Mouse (Mus musculus): ENCODE results near the gene Bcl9l.

The Bcl9l gene

GRCm38 (mm10) chr9:44483041-44483509 is 450 bp downstream of the Bcl9l start:
- in situ Hi-C loops (cut with MboI, MseI), result no loop called here

DNA sequence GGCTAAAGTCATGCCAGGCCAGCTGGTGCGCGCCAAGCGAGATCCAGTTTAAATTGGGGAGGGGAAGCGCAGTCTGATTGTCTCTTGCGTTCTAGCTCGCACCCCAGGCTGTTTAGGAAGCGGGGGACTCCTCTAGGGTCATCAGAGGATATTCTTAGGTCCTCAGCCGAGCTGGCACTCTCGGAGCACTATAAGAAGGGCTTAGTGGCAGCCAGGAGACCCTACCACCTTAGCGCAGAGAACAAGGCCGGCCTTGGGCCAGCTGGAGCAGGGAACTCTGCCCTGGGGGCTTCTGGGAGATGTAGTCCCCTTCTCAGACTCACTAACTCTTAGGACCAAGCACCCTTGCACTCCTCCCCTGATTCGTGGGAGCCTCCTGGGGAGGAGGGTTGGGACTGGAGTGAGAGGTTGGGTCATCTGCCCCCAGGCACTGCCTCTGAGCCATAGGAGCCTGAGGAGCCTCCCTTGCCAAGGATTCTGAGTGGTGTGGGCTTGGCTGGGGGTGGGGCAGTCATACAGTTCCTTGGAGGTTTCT is 952 bp downstream of the Bcl9l start:
- in situ Hi-C loops (cut with MboI, MseI), result no loop called here

DNA sequence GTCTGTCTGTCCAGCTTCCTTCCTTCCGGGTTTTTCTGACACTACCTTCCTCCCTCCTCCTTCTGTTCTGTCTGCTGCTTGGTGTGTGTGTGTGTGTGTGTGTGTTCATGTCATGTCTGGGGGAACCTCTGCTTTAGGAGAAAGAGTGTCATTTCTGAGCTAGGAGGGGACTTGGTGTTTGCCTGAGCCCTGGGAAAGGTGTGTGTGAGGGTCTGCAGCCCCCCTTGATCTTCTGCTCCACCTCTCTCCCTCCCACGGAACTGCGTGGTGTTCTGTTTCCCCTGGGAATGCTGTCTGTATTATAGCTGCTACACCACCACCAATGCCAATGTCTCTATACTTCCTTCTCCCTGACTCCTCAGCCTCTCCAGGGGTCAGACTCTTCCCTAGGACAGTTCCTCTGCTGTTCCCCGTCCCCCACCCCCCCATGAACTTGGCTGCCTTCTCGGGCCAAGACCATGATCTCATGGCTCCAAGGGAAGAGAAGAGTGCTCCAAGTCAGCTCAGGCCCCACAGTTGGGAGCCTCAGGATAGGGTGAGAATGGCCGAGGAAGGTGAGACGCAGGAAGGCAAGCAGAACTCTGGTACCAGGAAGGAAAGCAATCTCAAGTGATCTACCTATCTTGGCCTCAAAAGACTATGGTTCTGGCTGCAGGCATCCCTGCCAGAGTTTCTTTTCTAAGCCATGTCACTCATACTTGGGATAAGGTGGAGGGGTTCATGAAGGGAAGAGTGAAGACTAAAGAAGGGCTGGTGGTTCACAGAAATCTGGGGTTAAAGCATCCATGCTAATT is 1.9 kb downstream of the Bcl9l start:
- in situ Hi-C loops (cut with MboI, MseI), result no loop called here

DNA sequence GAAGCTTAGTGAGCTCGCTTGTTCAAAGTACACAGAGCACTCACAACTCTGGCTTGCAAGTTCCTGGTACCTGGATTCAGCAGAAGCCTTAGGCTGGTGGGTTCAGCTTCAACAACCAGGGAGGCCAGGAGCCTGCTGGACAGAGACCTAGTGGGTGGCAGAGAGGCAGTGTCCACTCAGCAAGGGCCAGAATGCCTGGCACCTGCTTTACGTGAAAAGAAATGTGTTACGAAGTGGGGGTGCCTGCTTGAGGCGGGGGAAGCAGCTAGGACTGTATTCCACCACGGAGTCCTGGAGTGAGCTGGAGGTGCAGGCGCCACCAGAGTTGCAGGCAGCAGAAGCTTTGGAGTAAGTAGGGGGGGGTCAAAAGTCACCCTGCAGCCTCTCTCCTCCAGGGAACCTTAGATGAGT is 2.5 kb downstream of the Bcl9l start:
- in situ Hi-C loops (cut with MboI, MseI), result no loop called here

GRCm38 (mm10) chr9:44485516-44486161 is 3.0 kb downstream of the Bcl9l start:
- in situ Hi-C loops (cut with MboI, MseI), result no loop called here

GRCm38 (mm10) chr9:44486335-44486734 is 3.7 kb downstream of the Bcl9l start:
- in situ Hi-C loops (cut with MboI, MseI), result no loop called here

GRCm38 (mm10) chr9:44486741-44487421 is 4.3 kb downstream of the Bcl9l start:
- in situ Hi-C loops (cut with MboI, MseI), result no loop called here

- in situ Hi-C loops (cut with MboI, MseI), result no loop called here
Measured at GRCm38 (mm10) chr9:44487441-44487840, 4.8 kb downstream of the Bcl9l start.

DNA sequence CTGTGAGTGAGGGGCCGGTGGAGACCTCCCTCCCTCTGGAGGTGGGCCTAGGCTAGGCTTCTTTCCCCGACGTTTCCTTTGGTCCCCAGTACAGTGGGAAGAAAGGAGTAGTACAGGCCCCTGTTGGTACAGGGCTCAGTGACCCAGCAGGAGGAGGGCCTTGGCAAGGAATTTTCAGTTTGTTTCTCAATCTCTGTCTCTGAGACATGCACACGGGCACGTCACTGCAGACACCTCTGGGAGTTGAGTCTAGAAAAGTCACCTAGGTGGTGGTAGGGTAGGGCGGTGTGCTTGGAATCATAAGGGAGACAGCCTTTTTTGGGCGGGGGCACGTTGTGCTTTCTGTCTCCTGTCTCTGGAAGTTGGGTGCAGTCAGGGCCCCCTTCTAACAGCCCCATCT is 5.8 kb downstream of the Bcl9l start:
- in situ Hi-C loops (cut with MboI, MseI), result no loop called here

GRCm38 (mm10) chr9:44488855-44489381 is 6.3 kb downstream of the Bcl9l start:
- in situ Hi-C loops (cut with MboI, MseI), result no loop called here

DNA sequence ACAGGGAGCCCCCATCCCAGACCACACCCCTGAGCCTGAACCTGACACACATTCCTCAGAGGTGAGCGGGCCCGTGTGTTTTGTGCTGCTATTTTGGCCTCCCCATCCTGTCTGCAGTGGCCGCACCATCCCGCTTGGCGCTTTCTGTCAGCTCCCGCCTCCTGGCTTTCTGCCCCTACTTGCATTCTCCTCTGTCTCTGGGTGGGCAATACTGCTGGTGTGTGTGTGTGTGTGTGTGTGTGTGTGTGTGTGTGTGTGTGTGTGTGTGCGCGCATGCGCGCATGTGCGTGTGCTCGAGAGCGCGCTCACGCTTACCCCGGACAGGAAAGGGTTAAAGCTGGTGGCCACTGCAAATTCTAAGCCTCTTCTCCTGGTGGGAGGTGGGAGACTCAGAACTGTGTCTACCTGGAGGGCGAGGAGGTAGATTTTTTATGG is 7.0 kb downstream of the Bcl9l start:
- in situ Hi-C loops (cut with MboI, MseI), result no loop called here

GRCm38 (mm10) chr9:44490086-44490967 is 7.7 kb downstream of the Bcl9l start:
- in situ Hi-C loops (cut with MboI, MseI), result no loop called here

DNA sequence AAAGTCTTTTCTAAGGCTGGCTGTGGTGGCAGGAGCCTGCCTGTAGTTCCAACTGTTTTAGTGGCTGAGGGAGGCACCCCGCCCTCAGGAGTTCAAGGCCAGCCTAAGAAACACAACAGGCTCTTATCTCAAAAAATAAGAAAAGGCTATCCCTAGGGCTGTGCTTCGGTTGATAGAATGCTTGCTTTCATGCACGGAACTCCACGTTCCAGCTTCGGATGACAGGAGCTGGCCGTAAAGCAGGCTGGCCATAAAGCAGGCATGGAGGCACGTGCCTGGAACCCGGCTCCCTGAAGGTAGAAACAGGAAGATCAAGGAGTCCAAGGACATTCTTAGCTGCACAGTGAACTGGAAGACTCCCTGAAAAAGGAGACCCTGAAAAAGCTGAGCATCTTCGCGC is 8.7 kb downstream of the Bcl9l start:
- in situ Hi-C loops (cut with MboI, MseI), result no loop called here

GRCm38 (mm10) chr9:44492631-44493461 is 10.2 kb downstream of the Bcl9l start:
- in situ Hi-C loops (cut with MboI, MseI), result no loop called here

- in situ Hi-C loops (cut with MboI, MseI), result no loop called here
Measured at GRCm38 (mm10) chr9:44494261-44494862, 11.7 kb downstream of the Bcl9l start.

GRCm38 (mm10) chr9:44494863-44495809 is 12.5 kb downstream of the Bcl9l start:
- in situ Hi-C loops (cut with MboI, MseI), result no loop called here

GRCm38 (mm10) chr9:44495810-44496344 is 13.3 kb downstream of the Bcl9l start:
- in situ Hi-C loops (cut with MboI, MseI), result no loop called here

DNA sequence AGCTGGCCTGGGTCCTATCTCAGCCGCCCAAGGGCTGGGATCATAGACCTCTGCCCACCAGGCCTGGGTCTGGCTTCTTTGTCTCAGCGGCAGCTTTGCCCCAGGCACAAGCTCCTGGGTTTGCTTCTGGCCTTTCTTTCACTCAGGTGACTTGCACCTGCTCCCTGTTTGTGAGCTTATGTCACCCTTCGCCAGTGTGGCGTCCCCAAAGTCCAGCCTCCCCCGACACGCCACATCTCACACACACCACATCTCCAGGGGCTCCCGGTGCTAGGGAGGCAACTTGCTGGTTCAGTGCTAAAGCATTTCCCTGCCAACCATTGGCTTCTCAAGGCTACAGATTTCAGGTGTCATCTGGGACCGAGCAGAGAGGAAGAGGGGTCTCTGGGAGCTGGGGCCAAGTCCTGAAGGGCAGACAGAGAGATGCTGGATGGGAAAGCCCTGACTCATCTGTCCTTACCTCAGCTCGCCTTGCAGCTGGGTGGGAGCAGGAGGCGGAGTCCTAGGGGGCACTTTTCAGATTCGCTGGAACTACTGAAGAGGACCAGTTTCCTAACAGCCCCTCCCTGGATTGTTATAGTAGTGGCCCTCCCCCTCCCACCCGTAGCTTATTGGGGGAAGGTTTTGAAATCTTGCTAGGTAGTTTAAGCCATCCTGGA is 14.3 kb downstream of the Bcl9l start:
- in situ Hi-C loops (cut with MboI, MseI), result no loop called here
